Mouse (Mus musculus) brain, adult 2 months (tissue): ENCODE measurements around the gene BC034090.

Source experiments
- DNase-seq: peaks from one replicate; pipeline ENCODE4 v3.0.0; 2011; ENCODE audit warnings: low read depth, low spot score

Gene BC034090

DNA sequence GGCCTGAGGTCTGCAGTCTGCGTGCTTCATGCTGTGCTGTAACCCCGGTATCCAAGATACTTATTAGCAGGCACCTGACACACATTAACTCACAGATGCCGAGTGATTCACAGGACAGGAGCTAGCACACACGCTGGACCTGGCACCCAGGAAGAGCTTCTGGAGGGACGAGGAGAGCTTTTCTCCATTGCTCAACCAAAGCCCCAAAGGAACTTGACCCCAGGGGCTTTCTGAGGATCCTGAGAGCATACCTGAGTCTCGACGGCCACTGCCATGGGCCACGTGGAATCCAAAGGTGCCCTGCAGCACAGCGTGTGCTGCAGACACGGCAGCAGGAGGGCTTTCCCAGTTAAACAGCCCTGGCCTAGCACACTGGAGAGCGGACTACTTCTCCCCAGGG, 27.9 kb downstream of the BC034090 start:
- DNase-seq = no peak

DNA sequence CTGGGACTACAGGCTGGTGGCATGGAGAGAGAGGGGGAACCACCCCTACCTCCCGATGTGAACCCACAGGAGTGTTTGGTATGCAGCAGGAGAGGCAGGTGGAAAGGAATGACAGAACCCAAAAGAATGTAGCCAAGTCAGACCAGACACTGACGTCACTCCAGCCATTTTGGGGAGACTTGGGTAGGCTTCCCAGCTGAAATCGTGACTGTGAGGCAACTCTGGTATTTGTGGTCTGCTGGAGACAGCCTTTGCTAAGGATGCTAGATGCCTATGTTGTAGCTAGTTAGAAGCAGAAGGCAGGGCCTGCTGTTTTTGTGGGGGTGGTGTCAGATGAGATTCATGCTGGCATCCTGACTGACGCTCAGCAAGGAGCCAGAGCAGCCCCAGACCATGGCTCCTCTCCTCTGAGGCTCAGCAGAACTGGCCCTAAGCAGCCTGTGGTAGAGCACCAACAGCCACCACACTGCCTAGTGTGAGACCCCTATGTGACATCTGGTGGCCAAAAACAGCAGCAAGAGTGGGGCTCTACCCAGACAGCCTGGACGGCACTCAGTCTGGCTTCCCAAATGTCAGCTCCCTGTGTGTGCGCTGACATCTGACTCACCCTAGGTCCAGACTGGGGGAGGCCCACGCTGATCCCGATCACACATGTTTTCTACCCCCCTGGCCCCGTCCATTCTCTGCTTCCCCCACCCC, 29.0 kb downstream of the BC034090 start:
- peak; percentile 93 for DNase-seq

DNA sequence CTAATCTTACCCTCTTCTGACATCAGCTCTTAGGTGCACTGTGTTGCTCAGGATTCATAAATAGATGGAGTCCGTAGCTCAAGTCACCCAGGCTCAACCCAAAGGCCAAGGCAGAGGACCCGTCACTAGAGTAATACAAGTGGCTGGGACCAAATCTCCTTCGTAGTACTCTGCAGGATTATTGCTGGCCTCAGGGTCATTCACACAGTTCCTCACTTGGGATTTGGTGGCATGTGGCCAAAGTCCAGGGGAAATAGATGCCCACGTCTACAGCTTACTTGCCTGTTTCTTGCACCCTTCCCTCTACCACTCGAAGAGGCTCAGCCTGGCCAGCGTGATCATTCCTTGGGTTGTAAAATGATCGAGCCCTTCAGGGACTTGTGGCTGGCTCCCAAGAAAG, 30.3 kb downstream of the BC034090 start:
- no peak for DNase-seq

DNA sequence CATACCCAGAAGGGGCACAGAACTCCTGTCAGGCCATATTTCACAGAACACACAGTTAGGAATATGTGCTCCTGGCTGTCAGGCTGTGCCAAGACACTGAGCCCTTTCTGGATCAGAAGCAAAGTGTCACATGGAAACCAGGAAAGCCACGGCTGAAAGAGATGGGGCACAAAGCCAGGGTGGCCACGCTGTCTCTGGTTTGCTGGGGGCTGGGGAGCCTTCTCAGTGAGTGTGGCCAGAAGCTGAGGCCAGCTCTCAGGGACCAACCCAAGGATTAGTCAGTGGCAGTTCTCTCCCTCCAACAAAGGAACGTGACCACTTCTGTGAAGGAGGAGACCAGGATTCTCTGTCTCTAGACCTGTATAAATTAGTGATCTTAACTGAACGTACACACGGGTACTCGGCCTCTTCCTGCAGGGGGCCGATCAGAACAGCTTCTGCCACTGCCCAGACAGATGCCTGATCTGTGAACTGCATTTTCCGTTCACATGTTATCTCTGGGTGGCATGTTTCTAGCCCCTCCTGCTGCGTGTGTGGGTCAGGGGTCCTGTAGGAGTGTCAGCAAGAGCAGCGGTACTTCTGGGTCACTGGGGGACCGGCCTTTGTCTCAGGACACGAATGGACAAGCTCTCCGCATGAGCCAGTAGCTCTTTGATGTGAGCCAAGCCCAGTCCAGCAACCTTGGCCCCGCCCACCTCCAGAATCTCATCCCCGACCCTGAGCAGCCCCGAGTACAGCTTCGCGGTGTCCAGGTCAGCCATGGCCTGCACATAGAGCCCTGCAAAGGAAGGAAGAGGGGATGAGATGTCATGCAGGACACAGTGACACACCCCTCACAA, 31.1 kb downstream of the BC034090 start:
- DNase-seq = peak; percentile 74

DNA sequence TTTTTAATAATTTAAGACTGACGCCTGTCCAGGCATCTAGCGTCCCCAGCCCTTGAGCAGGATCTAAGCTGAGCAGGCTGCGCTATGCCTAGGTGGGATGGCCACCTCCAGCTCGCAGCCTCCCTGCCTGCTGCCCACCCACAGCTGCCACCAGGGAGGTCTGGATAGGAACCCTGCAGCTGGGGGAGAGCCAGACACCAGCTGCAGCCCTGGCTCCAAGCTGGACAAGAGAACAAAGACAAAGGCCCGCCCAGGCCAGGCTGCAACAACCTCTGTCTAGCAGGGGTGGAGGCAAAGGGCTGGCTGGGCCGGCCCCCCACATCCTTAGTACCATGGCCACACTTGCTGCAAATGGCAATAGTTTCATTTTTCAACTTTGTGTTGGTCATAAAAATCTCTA, 31.8 kb downstream of the BC034090 start:
- peak; percentile 77 for DNase-seq

DNA sequence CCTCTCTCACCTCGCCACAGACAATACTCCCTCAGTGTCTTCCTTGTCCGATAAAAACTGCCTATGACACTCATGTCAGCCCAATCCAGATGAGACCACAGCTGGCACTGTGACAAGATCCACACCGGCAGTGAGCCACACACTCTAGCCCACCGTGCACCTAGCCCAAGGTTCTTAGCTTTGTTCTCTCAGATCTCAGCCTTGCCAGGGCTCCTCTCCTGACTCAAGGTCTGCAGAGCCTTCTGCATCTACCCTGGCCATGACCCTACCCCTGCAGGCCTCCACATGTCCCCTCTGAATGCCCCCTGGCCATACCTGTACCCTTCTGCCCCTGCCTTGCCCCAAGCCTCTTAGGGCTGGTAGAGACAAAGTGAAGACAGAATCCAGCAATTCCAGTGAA, 32.2 kb downstream of the BC034090 start:
- no peak for DNase-seq

DNA sequence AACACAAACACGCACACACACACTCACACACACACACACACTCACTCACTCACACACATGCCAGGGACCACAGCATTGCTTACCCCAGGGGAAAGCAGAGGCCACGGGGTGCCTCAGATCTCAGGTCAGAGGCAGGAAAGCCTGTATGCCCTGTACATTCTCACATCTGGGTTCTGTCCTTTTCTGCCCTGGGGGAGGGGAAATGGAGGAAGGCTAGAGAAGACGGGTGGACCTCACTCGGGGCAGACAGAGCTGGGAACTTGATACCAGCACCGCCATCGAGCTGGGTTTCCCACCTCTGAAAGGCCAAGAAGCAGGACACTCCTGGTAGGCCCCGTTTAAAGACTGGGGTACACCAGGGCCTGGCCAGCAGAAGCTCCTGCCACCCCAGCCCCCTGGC, 33.2 kb downstream of the BC034090 start:
- no peak for DNase-seq

DNA sequence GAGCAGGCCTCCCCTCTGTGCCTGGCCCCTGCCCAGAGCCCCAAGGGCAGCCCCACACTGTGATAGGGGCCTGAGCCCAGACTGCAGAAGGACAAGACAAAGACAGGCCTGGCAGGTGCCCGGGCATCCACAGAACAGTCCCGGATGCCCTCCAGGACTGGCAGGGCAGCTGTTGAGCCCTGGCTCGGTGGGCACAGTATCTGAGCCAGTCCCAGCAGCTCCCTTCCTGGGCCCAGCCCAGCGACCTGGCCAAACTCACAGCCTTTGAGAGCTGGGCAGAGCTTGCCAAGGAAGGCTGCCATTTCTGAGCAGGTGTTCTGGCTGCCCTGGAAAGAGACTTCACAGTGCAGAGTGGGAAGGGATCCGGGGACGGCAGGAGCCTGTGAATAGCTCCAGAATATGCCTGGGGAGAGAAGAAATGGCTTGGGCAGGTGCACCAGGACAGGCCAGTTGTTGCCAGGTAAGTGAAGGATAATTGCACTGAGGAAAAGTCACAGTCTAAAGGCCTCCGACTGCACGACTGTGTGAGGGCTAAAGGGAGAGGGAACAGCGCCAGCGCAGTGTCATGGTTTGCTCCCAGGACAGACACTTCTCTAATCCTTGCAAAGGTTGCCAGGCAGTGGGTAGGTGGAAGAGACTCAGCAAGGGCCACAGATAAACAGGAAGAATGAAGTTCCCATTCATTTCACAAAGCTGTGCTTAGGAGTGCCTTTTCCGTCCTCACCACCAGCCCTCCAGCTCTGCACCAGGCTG, 34.1 kb downstream of the BC034090 start:
- DNase-seq = peak; percentile 86

DNA sequence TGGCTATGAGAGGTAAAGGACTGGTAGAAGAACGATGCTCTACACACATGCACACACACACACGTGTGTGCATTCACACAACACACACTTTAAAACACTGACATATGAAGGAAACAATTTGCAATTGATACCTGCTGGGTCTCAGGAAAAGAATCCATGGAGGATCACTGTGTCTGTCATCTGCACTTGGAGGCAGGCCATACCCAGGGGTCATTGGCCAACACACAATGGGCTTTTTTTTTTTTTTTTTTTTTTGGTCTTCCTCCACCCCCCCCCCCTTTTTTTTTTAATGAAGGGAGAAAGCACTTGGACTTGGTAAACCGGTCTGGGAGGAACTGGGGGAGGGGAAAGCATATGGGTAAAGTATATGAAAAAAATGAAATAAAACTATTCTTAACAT, 36.4 kb downstream of the BC034090 start:
- no peak for DNase-seq

DNA sequence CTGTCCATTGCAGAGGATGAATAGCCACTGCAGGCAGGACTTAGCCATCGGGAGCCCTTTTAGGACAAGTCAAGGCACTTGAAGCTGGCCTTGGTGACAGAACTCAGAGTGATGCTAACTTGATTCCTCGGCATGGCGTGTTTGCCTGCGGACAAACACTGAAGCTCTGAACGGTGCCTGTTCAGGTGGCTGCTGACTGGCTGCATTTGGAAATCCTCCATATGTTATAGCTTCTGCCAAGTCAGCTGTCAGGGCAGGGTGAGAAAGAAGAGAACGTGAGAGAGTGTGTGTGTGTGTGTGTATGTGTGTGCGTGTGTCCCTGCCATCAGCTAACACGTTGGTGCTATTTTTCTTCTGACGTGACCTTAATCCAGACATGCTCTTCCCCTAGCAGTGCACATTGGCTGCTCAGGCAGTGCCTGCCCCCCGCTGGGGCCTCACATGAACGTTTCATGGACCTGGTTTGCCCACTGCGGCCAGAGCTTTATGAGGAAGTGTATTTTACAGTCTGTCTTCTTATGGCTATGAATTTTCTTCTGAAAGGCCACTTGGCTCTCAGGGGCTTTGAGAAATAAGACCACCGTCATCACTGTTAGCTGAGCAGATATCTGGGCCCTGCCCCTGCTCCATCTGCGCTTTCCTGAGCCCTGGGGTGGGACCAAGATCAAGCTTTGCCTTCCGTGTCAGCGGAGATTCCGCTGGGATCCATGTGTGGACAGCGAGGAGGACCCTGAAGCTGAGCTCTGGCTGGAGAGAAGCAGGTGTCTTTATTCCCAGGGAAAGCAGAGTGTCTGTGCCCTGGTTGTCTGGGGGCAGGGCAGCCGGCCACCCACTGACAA, 38.2 kb downstream of the BC034090 start:
- DNase-seq = peak; percentile 73

DNA sequence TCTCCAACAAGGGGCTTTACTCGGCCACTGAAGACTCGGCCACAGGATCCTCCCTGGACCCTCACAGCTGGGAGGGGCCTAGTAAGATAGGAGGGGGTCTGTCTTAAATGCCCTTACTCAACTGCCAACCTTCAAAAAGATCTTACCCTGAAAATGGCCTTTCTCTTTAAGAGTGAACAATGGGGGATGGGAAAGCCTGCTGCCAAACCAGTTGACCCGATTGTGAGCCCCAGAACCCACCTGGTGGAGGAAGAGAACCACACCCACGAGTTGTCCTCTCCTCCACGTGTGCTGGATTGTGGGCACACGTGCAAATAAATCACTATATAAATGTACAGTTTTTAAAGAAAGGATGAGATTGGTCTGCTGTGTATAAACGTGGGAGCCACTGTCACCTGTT, 38.9 kb downstream of the BC034090 start:
- no peak for DNase-seq

DNA sequence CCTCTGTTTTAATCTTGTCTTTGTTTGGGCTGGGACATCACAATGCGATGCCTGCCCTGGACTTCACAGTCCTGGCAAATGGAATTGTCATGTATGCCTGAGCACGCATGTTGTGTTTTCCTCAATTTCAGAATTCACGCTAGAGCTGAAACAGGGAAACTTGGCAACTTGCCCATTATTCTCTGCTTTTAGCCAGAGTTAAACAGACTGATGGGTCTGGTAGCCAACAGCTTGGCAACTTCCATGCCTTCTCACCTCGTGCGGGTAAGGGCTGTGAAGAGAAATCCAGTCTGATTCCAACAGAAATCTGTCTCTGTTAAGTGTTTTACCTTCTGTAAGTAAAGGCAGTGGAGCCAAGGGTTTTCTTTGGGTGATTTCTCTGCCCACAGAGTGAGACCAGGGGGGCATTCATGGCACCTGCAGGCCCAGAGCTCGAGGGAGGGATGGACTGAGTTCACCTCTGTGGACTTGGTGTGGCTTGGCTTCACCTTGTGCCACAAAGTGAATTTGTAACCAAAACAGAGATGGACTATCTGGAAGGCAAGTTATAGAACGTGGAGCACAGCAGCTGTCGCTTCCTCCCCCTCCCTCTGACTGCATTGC, 39.6 kb downstream of the BC034090 start:
- peak; percentile 90 for DNase-seq

DNA sequence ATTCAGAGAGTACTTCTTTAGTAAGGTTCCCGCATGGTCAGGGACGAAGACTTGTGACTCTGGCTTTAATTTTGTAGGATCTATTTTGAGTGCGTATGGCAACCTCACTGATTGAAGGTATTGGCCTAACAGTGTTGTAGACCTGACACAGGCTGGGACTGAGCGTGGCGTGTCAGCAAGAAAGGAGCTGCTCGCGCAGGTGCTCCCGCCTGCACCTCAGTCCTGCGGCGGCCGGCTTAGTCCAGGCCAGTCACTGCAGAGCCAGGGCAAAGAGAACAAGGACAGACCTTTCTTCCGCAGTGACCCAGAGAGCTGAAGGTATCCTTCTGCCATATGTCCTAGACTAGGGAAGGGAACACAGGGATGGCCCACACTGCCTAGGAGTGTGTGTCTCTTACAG, 40.3 kb downstream of the BC034090 start:
- DNase-seq = no peak

DNA sequence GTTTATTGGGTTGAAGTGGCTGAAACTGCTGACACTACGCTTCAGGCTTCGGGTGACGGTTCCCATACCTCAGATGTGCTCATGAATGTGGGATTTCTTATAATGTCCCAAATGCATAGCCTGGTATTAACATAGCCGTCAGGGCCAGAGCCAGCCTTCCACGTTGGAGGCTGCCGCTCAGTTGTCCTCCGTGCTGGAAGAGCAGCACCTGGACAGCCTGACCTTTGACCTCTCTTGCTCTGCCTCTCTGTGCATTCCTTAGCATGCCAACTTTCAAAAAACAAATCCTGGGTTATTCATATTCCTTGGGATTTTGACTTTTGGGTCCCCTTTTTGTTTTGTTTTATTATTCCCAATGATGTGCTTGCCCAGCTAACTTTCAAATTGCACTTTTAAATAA, 41.1 kb downstream of the BC034090 start:
- no peak for DNase-seq

DNA sequence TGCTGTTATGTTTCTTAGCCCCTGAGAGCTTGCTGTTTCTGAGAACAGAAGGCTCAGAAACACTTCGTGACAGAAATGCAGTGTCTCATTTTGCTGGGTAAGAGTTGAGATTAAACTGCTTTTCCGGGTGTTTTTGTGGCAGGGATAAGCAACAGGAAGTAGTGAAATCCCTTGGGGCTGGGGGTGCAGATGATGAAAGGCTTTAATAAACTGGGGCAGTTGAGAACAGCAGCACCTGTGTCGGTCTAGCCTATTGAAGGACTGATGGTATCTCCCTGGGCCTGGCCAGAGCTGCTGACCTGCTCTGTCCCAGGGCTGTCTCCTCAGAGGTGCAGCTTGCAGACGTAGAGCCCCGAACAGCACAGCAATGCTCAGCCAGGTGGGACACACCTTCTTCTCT, 41.8 kb downstream of the BC034090 start:
- peak; percentile 62 for DNase-seq

DNA sequence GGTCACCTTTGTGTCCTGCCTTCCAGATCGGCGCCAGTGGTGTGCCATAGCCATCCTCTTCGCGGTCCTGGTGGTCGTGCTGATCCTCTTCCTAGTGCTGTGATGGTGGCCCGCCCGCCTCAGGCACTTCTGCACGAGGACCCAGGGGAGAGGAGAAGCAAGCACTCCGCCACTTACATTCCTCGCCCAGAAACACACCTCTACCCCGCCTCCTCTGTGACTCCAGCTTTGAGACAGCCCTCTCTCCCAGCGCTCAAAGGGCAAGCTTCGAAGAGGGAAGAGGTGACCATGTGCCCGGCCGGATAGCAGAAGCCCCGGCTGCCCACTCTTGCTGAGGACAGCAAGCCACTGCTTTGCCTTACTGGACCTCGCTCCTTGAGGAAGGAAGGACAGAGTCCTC, 42.3 kb downstream of the BC034090 start:
- DNase-seq = no peak

DNA sequence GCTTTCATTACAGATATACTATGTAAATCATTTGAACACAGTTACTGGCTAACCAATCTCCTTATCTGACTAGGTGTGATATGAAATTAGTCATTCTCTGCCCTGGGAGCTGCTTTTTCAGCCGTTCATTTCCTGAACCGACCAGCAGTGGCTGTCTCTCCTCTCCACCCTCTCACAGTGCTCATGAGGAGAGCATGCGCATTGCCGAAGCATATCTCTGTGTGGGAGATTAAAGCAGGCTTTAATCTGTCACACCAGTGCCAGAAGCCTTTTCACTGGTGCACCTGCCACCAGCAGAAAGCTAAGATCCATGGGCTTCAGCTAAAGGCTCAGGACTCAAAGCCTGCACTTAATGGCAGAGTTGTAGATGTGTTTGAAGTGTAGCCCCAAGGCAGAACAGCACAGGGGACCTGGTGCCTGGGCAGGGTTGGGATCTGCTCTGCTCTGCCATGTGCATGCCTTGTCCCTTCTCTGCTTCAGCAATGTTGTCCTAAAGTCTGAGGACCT, 42.8 kb downstream of the BC034090 start:
- peak; percentile 90 for DNase-seq

DNA sequence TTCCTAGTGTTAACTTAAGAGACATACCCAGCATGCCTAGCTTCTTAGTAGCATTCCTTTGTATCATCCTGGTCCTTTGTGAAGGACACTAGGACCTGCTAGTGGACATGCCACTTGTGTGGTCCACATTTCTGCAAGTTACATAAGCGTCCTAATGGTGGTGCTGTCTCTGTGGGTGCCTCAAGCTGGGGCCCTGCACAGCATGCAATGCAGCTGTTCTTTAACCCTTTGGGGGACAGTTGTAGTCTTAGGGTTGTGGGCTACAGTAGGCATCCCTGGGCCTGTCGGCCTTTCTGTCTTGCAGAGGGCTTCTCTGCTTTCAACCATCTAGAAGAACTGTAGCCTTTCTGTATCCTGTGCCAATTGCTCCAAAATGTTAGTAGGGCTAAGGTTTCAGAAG, 43.3 kb downstream of the BC034090 start:
- no peak for DNase-seq

DNA sequence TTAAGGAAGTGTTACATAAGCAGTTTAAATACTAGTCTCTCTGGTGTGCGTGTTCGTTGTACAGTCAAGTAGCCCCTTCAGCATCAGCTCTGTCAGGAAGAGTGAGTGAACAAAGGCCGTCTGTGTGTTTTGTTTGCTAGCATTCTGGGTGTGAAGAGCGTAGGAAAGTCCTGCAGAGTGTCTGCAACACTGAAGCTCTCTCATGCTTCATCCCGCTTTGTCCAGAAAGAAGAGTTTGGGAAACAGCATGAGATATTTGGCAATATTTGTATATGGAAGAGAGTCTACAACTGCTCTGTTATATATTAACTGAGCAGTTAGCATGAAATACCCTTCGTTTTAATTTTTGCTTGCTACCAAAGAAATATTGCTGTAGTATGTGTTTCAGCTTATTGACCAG, 44.7 kb downstream of the BC034090 start:
- DNase-seq = no peak

DNA sequence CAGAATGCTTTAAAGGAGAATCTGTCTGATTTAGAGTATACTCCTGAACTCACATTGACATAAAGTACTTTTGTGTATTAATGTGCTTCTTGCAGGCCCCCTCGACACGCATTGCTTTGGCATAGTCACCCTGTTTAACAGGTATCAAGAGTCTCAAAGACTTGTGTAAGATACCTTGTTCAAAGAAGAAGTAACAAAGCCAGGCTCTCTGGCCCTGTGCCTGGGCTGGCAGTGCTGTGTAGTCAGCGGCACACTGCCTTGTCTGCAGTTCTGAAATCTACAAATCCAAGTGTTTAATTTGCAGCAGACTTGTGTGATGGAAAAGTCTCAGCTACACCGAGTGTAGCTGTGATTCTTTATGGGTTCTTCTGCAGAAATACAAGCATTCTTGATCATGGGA, 47.6 kb downstream of the BC034090 start:
- DNase-seq = no peak

DNA sequence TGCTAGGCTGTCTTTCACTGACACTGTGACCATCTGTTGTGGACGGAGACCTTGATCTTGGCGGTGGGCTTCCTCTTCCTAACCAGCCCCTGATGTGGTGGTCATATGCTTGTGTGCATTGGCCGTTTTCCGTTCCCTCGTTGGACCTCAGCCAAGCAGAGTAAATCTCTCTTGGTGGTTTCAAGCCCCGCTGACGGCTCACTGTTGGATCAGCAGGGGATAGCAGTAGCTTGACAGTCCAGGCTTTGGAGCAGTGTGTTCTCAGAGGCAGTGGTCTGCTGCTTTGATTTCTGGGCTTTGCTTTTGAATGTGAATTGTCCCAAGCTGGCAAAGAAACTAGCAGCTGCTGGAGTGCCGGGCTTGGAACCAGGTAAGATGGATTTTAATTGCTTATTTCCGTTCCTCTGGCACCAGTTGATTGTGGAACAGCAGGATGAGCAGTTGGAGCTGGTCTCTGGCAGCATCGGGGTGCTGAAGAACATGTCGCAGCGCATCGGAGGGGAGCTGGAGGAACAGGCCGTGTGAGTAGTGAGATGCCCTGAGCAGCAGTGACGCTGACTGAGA, 51.4 kb downstream of the BC034090 start:
- peak; percentile 85 for DNase-seq
